Mouse (Mus musculus) limb, embryonic 10.5 days (tissue): ENCODE measurements around the gene Pcsk6. TPM values are rescaled to one million over a fixed set of nuclear protein-coding genes. Genes with fewer than 3 reads are reported as not detected.

Source experiments
- DNase-seq: peaks from one replicate; pipeline ENCODE4 v3.0.0-alpha.2; 2017; ENCODE audit warnings: low spot score
- H3K27ac ChIP-seq: fragments of 300-500 bp; sonication (generic); 2 replicates; pipeline ENCODE4 v1.5.1; 2016; ENCODE audit warnings: mild to moderate bottlenecking
- H3K27me3 ChIP-seq: fragments of 300-500 bp; sonication (generic); 2 replicates; pipeline ENCODE4 v1.6.1; 2016; ENCODE audit warnings: low read depth, mild to moderate bottlenecking; ENCODE audit not compliant: poor library complexity, severe bottlenecking
- H3K36me3 ChIP-seq: fragments of 300-500 bp; sonication (generic); 2 replicates; pipeline ENCODE4 v1.6.1; 2016; ENCODE audit warnings: mild to moderate bottlenecking, moderate library complexity
- H3K4me1 ChIP-seq: fragments of 300-500 bp; sonication (generic); 2 replicates; pipeline ENCODE4 v1.6.1; 2016
- H3K4me3 ChIP-seq: fragments of 300-500 bp; sonication (generic); 2 replicates; pipeline ENCODE4 v1.5.1; 2016; ENCODE audit warnings: mild to moderate bottlenecking, moderate library complexity
- H3K9me3 ChIP-seq: fragments of 300-500 bp; sonication (generic); replicated peaks from 2 replicates; pipeline ENCODE4 v1.6.1; 2016; ENCODE audit warnings: mild to moderate bottlenecking
- WGBS: fragments of 180-500 bp; shearing (Covaris S2); methylation state at CpG from one replicate; pipeline ENCODE4 v1.1.7; 2016; 5-methylcytosine and 5-hydroxymethylcytosine counted together
- polyA plus RNA-seq: library from polyadenylated mRNA; unstranded; fragments of >200 nt; fragmentation: Nextera tagmentation; extraction: Ambion mirVana; gene quantifications from 2 replicates; pipeline ENCODE4 v1.2.1, GENCODE M21; 2016

The Pcsk6 gene
- polyA plus RNA-seq, 1 experiment from 2014 or later = 1.8 TPM

- Histone ChIP-seq H3K36me3 (no peaks in the 10 kb centered on the region), H3K27ac (no peak overlapping the region), H3K4me1 (peaks cover 20% of the 10 kb centered on the region; the same call in 1 of the 2 replicates), H3K27me3 (peaks cover 10% of the 10 kb centered on the region), H3K4me3 (no peak overlapping the region), H3K9me3 (no peaks in the 10 kb centered on the region)
- no peak for DNase-seq
- 81% methylated on average over 5 of the region's 5 CpGs for WGBS
Observed at GRCm38 (mm10) chr7:65870227-65870626, 8.7 kb downstream of the Pcsk6 start.

GRCm38 (mm10) chr7:65870928-65871580 is 9.5 kb downstream of the Pcsk6 start:
- H3K4me1 ChIP-seq = peaks cover 20% of the 10 kb centered on the region; the same call in 1 of the 2 replicates
- no peak overlapping the region for H3K27ac ChIP-seq
- DNase-seq = no peak
- no peaks in the 10 kb centered on the region for H3K9me3 ChIP-seq
- no peak overlapping the region for H3K4me3 ChIP-seq
- peaks cover 4% of the 10 kb centered on the region; the same call in 1 of the 2 replicates for H3K27me3 ChIP-seq
- no peaks in the 10 kb centered on the region for H3K36me3 ChIP-seq
- WGBS = 52% methylated on average over 10 of the region's 10 CpGs

GRCm38 (mm10) chr7:65871851-65872250 is 10.3 kb downstream of the Pcsk6 start:
- H3K9me3 ChIP-seq = no peaks in the 10 kb centered on the region
- WGBS = 82% methylated on average over 2 of the region's 2 CpGs
- no peak overlapping the region for H3K4me3 ChIP-seq
- H3K27ac ChIP-seq = no peak overlapping the region
- no peaks in the 10 kb centered on the region for H3K36me3 ChIP-seq
- DNase-seq = no peak
- peaks cover 20% of the 10 kb centered on the region; the same call in 1 of the 2 replicates for H3K4me1 ChIP-seq
- peaks cover 4% of the 10 kb centered on the region; the same call in 1 of the 2 replicates for H3K27me3 ChIP-seq

- H3K9me3 ChIP-seq = no peaks in the 10 kb centered on the region
- 87% methylated on average over 6 of the region's 6 CpGs for WGBS
- H3K4me3 ChIP-seq = no peak overlapping the region
- H3K27me3 ChIP-seq = peaks cover 4% of the 10 kb centered on the region; the same call in 1 of the 2 replicates
- peaks cover 15% of the 10 kb centered on the region; the same call in 1 of the 2 replicates for H3K4me1 ChIP-seq
- no peak for DNase-seq
- H3K27ac ChIP-seq = no peak overlapping the region
- no peaks in the 10 kb centered on the region for H3K36me3 ChIP-seq
Observed at GRCm38 (mm10) chr7:65873176-65873845, 11.8 kb downstream of the Pcsk6 start.

GRCm38 (mm10) chr7:65873902-65874301 is 12.4 kb downstream of the Pcsk6 start:
- Histone ChIP-seq H3K36me3 (no peaks in the 10 kb centered on the region), H3K27ac (no peak overlapping the region), H3K4me1 (peaks cover 11% of the 10 kb centered on the region; the same call in 1 of the 2 replicates), H3K9me3 (no peaks in the 10 kb centered on the region), H3K4me3 (no peak overlapping the region), H3K27me3 (peaks cover 4% of the 10 kb centered on the region; the same call in 1 of the 2 replicates)
- WGBS = 81% methylated on average over 2 of the region's 2 CpGs
- DNase-seq = no peak

GRCm38 (mm10) chr7:65876596-65876995 is 15.1 kb downstream of the Pcsk6 start:
- Histone ChIP-seq H3K4me3 (no peak overlapping the region), H3K9me3 (no peaks in the 10 kb centered on the region), H3K4me1 (peaks cover 9% of the 10 kb centered on the region), H3K27ac (no peak overlapping the region), H3K36me3 (no peaks in the 10 kb centered on the region), H3K27me3 (no peaks in the 10 kb centered on the region)
- 85% methylated on average over 3 of the region's 3 CpGs for WGBS
- DNase-seq = no peak

- Histone ChIP-seq H3K36me3 (no peaks in the 10 kb centered on the region), H3K4me1 (peaks cover 10% of the 10 kb centered on the region), H3K27ac (no peak overlapping the region), H3K4me3 (no peak overlapping the region), H3K27me3 (no peaks in the 10 kb centered on the region), H3K9me3 (no peaks in the 10 kb centered on the region)
- no peak for DNase-seq
- 77% methylated on average over 4 of the region's 4 CpGs for WGBS
Observed at GRCm38 (mm10) chr7:65878234-65878633, 16.7 kb downstream of the Pcsk6 start.

- no peaks in the 10 kb centered on the region for H3K36me3 ChIP-seq
- no peak for DNase-seq
- no peaks in the 10 kb centered on the region for H3K27me3 ChIP-seq
- H3K4me1 ChIP-seq = peaks cover 10% of the 10 kb centered on the region
- no peaks in the 10 kb centered on the region for H3K9me3 ChIP-seq
- 84% methylated on average over 9 of the region's 9 CpGs for WGBS
- no peak overlapping the region for H3K27ac ChIP-seq
- H3K4me3 ChIP-seq = no peak overlapping the region
Observed at GRCm38 (mm10) chr7:65879330-65879729, 17.8 kb downstream of the Pcsk6 start.

GRCm38 (mm10) chr7:65880666-65881289 is 19.2 kb downstream of the Pcsk6 start:
- peaks cover 10% of the 10 kb centered on the region for H3K4me1 ChIP-seq
- H3K9me3 ChIP-seq = no peaks in the 10 kb centered on the region
- DNase-seq = no peak
- H3K27ac ChIP-seq = no peak overlapping the region
- H3K27me3 ChIP-seq = no peaks in the 10 kb centered on the region
- no peaks in the 10 kb centered on the region for H3K36me3 ChIP-seq
- WGBS = 85% methylated on average over 5 of the region's 5 CpGs
- no peak overlapping the region for H3K4me3 ChIP-seq

GRCm38 (mm10) chr7:65881290-65881688 is 19.8 kb downstream of the Pcsk6 start:
- H3K4me3 ChIP-seq = no peak overlapping the region
- no peaks in the 10 kb centered on the region for H3K36me3 ChIP-seq
- no peak for DNase-seq
- no peaks in the 10 kb centered on the region for H3K9me3 ChIP-seq
- H3K27ac ChIP-seq = no peak overlapping the region
- peaks cover 10% of the 10 kb centered on the region for H3K4me1 ChIP-seq
- no peaks in the 10 kb centered on the region for H3K27me3 ChIP-seq
- WGBS = 46% methylated on average over 12 of the region's 12 CpGs

- Histone ChIP-seq H3K27me3 (no peaks in the 10 kb centered on the region), H3K27ac (no peak overlapping the region), H3K36me3 (no peaks in the 10 kb centered on the region), H3K4me1 (peaks cover 14% of the 10 kb centered on the region), H3K9me3 (no peaks in the 10 kb centered on the region), H3K4me3 (no peak overlapping the region)
- DNase-seq = no peak
- 88% methylated on average over 4 of the region's 4 CpGs for WGBS
Observed at GRCm38 (mm10) chr7:65884928-65885327, 23.4 kb downstream of the Pcsk6 start.

- no peak for DNase-seq
- no peaks in the 10 kb centered on the region for H3K9me3 ChIP-seq
- WGBS = 94% methylated on average over 6 of the region's 6 CpGs
- no peaks in the 10 kb centered on the region for H3K36me3 ChIP-seq
- H3K4me1 ChIP-seq = peaks cover 13% of the 10 kb centered on the region
- H3K4me3 ChIP-seq = no peak overlapping the region
- H3K27ac ChIP-seq = no peak overlapping the region
- H3K27me3 ChIP-seq = no peaks in the 10 kb centered on the region
Observed at GRCm38 (mm10) chr7:65885819-65886218, 24.3 kb downstream of the Pcsk6 start.

GRCm38 (mm10) chr7:65891831-65892230 is 30.3 kb downstream of the Pcsk6 start:
- Histone ChIP-seq H3K36me3 (no peaks in the 10 kb centered on the region), H3K4me1 (peaks cover 9% of the 10 kb centered on the region), H3K4me3 (no peak overlapping the region), H3K27me3 (no peaks in the 10 kb centered on the region), H3K9me3 (no peaks in the 10 kb centered on the region), H3K27ac (no peak overlapping the region)
- no peak for DNase-seq
- 87% methylated on average over 7 of the region's 7 CpGs for WGBS
